Mouse (Mus musculus) gastrocnemius, postnatal 36 days (tissue): ENCODE measurements at regions not wholly inside any gene's neighbourhood (a gene's known extent, or its start where the extent isn't known, plus 50 kb on each side); places are given as distances from the start of the nearest gene placed in this dataset.

ENCODE experiments used
- DNase-seq, 2 experiments: peaks; one replicate each; pipeline ENCODE4 v3.0.0; 2022
- intact Hi-C: fragments of 180-260 bp; cut with DNase I; formaldehyde crosslinking; loops from one replicate; pipeline ENCODE4 v1.15.1; 2025

- DNase-seq, result no peak
- intact Hi-C loops, result no loop called here
Measured at GRCm38 (mm10) chr4:106020338-106020737, 230.7 kb downstream of the Gm12728 start.

GRCm38 (mm10) chr4:106024591-106024990, 234.9 kb downstream of the Gm12728 start:
- intact Hi-C loops, result no loop called here
- DNase-seq, result no peak

DNA sequence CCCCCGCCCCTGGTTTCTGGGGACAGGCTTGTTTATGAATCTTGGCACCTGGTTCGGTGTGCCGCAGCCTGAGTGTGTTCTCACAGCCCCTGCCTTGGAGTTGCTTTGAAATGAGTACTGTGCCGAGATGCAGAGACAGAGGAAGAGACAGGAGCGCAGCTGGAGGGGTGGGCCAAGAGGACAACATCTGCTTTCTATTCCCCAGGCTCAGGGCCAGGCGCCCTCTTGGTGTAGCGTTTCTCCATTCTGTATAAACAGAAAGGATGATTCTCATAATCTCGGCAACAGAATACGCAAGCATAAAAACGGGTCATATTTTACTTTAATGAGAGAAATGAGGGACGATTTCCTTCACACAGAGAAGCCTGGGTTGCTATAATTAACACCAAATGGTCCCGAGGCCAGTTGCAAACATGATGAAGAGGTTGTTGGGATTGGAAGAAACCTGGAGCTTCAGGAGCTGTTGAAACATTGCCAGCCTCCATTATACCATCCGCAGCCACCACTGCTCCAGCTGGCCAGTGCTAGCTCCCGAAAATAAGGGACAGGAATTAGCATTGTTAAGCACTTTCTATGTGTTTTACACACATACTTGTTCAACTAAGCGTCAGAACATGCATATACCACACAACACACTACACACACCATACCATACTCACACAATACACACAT, 236.4 kb downstream of the Gm12728 start:
- DNase-seq, result peak; percentile 38 to 47
- intact Hi-C loops, result no loop called here

GRCm38 (mm10) chr4:106040376-106040775, 250.7 kb downstream of the Gm12728 start:
- intact Hi-C loops, result no loop called here

DNA sequence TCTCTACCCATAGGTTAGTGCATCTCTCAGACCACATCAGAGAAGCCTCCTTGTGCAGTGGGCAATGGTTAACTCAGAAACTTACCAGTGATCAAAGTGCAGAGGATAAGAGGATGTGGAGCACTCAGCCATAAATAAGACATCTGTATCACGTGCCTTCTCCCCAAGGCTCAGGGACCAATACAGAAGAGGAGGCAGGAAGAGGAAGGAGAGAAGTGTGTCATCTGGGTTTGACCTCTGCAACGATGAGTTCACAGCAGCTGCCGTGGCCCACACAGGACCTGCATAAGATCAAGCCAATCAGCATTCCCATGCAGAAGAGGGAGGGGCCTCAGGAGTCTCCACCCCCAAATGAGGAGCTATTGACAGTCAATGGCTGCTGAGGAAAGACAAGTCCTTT, 252.8 kb downstream of the Gm12728 start:
- no peak for DNase-seq
- intact Hi-C loops, result no loop called here

More at GRCm38 (mm10) chr4:106040376-106040775, 250.7 kb downstream of the Gm12728 start:
- no peak for DNase-seq

DNA sequence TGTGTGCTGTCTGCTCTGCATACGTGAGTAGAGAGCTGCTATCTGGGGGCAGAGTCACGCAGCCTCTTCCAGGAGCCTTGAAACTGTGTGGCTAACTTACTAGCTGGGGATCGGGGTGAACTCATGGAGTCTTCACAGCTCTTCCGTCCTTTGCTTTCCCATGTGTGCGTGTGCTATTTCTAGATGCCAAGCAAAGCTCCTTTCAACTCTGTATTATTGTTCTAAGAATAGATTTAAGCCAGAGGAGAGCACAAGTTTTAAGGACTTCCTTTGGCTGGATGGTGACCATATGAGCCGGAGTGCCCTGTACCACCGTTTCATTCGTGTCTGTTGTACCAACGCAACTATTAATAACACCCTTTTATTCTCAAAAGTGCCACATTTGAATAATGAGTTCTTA, 254.0 kb downstream of the Gm12728 start:
- no peak for DNase-seq
- intact Hi-C loops, result no loop called here

DNA sequence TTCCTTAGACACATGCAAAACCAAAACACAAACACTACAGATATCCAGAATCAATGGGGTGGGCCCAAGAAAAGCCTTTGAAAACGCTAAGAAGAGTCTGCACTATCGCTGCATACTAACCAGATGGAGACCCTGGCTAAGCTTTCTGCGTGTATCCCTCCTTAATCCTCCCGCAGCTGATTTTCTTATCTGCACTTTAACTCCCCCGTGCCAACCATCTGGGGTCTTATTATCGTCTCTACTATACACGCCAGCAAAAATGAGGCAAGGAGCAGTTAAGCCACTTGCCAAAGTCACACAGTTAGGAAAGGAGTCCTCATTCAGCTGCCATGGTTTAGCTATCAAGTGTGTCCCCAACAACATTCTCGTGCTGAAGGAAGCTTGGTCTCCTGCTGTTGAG, 258.4 kb downstream of the Gm12728 start:
- DNase-seq, result no peak
- intact Hi-C loops, result no loop called here

GRCm38 (mm10) chr4:106048797-106049196, 259.1 kb downstream of the Gm12728 start:
- DNase-seq, result no peak
- intact Hi-C loops, result no loop called here

DNA sequence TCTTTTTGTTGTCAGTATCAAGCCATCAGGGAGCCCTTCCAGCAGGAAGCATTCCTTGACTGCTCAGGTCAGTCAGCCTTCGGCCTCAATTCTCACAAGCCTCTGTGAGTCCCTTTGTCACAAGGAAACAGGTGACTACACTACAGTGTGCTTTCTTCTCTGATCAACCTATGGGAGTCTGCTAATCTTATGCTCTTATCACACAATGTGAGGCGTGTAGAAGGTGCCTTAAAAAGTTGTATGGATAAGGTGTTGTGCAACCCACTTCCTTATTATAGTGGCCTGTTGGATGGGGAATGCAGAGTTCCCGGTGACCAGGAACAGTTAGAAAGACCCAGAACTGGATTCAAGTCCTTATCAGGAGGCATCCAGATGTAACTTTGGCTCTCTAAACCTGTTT, 260.2 kb downstream of the Gm12728 start:
- intact Hi-C loops, result no loop called here
- no peak for DNase-seq

- intact Hi-C loops, result no loop called here
Measured at GRCm38 (mm10) chr4:106050297-106050696, 260.6 kb downstream of the Gm12728 start.

DNA sequence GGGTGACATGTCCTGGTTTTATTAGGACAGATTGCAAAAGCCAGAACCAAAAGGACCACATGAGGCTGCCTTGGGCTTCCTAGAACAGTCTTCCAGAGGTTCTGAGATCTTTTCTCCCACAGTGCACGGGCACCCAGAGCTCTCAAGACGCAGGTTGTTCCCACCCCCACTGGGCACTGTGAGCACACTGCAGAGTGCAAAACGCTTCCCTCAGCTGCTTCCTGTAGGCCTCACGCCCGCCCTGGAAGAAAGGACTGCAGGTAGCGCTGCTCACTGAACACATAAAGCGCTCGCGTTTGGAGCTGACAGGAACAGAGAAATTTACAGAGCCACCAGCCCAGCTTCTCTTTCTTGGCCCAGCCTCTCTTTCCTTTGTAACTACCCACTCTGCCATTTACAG, 262.5 kb upstream of the Usp24 start:
- intact Hi-C loops, result no loop called here
- no peak for DNase-seq

More at GRCm38 (mm10) chr4:106050297-106050696, 260.6 kb downstream of the Gm12728 start:
- DNase-seq, result no peak

DNA sequence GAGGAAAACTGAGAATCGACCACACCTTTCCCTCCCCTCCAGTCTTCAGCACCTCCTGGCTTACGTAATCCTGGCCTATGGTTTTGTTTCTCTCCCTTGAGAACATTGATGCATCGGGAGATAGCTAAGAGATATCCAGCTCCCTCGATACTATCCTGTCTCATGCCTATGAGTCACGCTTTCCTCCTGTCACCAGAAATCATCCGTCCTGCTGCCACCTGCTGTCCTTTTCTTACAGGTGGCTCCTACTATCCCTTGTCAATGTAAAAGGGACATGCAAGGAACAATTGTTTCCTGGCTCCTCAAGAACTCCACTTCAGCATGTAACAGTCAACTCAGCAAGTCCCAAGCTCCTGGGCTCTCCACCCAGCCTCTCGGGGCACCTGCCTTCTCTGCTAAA, 261.7 kb upstream of the Usp24 start:
- intact Hi-C loops, result no loop called here
- no peak for DNase-seq

DNA sequence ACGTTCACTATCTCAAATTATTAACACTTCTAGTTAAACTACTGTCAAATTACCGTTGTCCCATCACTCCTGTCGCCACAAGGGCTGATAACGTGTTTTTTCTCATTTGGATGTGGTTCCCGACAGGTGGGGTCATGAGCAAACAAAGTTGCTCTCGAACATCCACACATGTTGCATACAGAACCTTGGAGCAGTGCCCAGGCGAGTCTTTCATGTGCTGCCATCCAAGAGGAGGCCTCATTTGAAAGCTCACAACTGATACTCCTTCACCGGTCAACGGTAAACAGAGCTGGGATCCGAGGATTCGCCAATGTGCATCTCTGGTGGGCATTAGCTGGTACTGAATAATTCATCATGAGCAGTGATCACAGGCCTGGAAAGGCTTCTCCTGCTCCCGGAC, 253.4 kb upstream of the Usp24 start:
- DNase-seq, result no peak
- intact Hi-C loops, result no loop called here

- intact Hi-C loops, result no loop called here
- DNase-seq, result no peak
Measured at GRCm38 (mm10) chr4:106063851-106064382, 252.1 kb upstream of the Usp24 start.

- intact Hi-C loops, result no loop called here
- no peak for DNase-seq
Measured at GRCm38 (mm10) chr4:106067023-106067422, 249.0 kb upstream of the Usp24 start.

- intact Hi-C loops, result no loop called here
- DNase-seq, result no peak
Measured at GRCm38 (mm10) chr4:106083546-106083945, 232.5 kb upstream of the Usp24 start.

DNA sequence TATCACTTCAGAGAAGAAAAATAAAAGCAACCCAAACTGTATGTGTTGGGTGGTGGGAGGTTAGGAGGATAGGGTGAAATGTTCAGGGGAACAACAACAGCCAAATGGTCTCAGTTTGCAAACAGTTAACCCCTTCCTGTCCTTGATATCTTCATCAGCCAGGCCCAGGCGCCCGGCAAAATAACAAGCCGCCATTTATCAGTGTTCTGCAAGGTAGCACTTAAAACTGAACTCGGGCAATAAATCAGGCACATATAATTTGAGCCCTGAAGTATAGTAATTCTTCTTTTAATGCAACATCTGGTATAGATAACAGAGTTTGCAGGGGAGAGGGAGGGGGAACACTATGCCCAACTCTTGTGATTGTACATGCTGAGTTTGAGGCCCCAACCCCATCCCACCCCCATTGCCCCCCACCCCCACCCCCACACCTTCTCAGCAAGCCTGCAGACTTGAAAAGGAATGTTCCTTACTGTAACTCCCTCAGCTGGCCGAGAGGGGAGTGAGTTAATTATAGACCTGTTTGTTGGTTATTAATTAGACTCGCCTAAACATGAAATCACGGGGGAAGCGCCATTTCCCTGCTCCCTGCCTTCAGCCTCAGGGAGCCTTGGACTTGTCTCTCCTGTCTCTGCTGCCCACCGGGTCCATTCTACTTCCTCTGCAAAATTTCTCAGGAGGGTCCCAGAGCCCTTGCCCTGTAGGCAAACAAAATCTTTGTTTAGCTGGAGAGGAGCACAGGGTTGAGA, 223.9 kb upstream of the Usp24 start:
- DNase-seq, result no peak
- intact Hi-C loops, result no loop called here

GRCm38 (mm10) chr4:106092676-106093070, 223.3 kb upstream of the Usp24 start:
- intact Hi-C loops, result no loop called here
- DNase-seq, result no peak

GRCm38 (mm10) chr4:106093252-106093651, 222.8 kb upstream of the Usp24 start:
- intact Hi-C loops, result no loop called here
- DNase-seq, result no peak

DNA sequence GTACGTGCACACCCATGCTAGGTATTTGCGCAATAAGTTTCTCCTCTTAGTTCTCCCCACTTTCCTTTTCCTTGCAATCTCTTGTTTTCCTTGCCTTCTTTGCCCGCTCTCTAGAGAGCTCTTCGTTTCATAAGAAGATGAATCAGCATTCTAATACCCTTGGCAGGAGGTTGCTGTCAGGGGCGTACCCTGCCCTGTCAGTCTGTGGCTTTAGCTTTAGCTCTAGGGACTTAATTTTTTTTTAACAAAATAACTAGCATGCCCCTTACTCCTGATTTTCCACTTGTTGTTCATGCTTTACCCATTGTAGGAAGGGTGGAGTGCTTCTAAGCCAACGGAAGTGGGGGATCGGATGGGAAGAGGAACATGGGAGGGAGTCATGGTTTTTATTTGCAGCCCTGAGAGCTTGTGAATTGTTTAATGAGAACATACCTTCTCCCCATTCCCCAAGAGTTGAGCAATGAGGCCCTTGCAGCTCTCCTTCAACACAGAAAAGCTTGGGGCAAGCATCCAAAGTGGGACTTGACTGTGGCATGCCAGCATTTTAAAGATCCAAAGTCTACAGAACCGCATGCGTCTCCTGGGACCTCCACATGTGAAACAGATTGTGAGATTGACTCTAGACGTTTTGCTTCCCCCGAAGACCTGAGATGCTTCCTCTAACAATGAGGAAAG, 221.0 kb upstream of the Usp24 start:
- DNase-seq, result no peak
- intact Hi-C loops, result no loop called here

DNA sequence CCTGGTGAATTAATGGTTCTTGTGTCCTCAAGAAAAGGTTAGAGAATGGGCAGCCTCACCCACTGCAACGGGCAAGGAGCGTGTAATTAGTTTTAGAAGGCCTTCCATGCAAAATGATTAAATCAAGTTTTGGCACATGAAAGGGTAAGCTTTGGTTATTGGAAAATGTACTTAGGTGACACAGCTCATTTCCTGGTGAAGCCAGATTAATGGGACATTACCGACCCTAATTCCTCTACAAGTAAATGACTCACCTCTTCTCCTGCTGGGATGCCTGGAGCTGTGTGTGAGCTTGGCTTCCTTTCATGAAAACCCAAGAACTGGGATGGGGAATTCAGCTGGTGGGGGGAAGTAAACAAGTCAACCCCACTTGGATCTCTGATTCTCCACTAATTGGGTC, 219.9 kb upstream of the Usp24 start:
- intact Hi-C loops, result no loop called here
- no peak for DNase-seq
